Mouse (Mus musculus) kidney, embryonic 14.5 days (tissue): Measurements from ENCODE around the gene Ppp1r37. TPM values are rescaled to one million over a fixed set of nuclear protein-coding genes. Genes with fewer than 3 reads are reported as not detected.

ENCODE experiments used
- ATAC-seq: fragments of 200-750 bp; cut with Nextera tagmentation; 2 replicates; pipeline ENCODE4 v1.8.0; 2017; ENCODE audit warnings: moderate number of reproducible peaks, mild to moderate bottlenecking, moderate TSS enrichment, moderate library complexity; ENCODE audit not compliant: low FRiP score, low TSS enrichment
- H3K27ac ChIP-seq: fragments of 300-500 bp; sonication (generic); 2 replicates; pipeline ENCODE4 v1.5.1; 2014; ENCODE audit warnings: low read depth, mild to moderate bottlenecking, low read length, moderate library complexity, mixed read lengths
- H3K27me3 ChIP-seq: fragments of 300-500 bp; sonication (generic); 2 replicates; pipeline ENCODE4 v1.6.1; 2014; ENCODE audit warnings: mild to moderate bottlenecking, low read length; ENCODE audit not compliant: control insufficient read depth, insufficient read depth
- H3K36me3 ChIP-seq: fragments of 300-500 bp; sonication (generic); 2 replicates; pipeline ENCODE4 v1.6.1; 2014; ENCODE audit warnings: low read length, mixed read lengths; ENCODE audit not compliant: control insufficient read depth, insufficient read depth
- H3K4me1 ChIP-seq: fragments of 300-500 bp; sonication (generic); 2 replicates; pipeline ENCODE4 v1.6.1; 2014; ENCODE audit warnings: low read length, mixed read lengths; ENCODE audit not compliant: control insufficient read depth, insufficient read depth
- H3K4me2 ChIP-seq: fragments of 300-500 bp; sonication (generic); replicated peaks from 2 replicates; pipeline ENCODE4 v1.6.1; 2014; ENCODE audit warnings: low read depth, mild to moderate bottlenecking, low read length
- H3K4me3 ChIP-seq: fragments of 300-500 bp; sonication (generic); 2 replicates; pipeline ENCODE4 v1.5.1; 2014; ENCODE audit warnings: mild to moderate bottlenecking, low read length
- H3K9ac ChIP-seq: fragments of 300-500 bp; sonication (generic); 2 replicates; pipeline ENCODE4 v1.6.1; 2014; ENCODE audit warnings: low read depth, mild to moderate bottlenecking, low read length, moderate library complexity
- H3K9me3 ChIP-seq: fragments of 300-500 bp; sonication (generic); 2 replicates; pipeline ENCODE4 v1.6.1; 2016; ENCODE audit warnings: low read length; ENCODE audit not compliant: control insufficient read depth
- WGBS: fragments of 180-500 bp; shearing (Covaris S2); extraction: QIAGEN DNeasy Blood & Tissue Kit; methylation state at CpG from one replicate; pipeline ENCODE4 v1.1.7; 2014; 5-methylcytosine and 5-hydroxymethylcytosine counted together
- polyA plus RNA-seq: library from polyadenylated mRNA; unstranded; fragments of >200 nt; fragmentation: Nextera tagmentation; extraction: Ambion mirVana; gene quantifications from 2 replicates; pipeline ENCODE4 v1.2.1, GENCODE M21; 2014

Ppp1r37 gene
- polyA plus RNA-seq, 1 experiment from 2014 or later: 6.5 TPM

DNA sequence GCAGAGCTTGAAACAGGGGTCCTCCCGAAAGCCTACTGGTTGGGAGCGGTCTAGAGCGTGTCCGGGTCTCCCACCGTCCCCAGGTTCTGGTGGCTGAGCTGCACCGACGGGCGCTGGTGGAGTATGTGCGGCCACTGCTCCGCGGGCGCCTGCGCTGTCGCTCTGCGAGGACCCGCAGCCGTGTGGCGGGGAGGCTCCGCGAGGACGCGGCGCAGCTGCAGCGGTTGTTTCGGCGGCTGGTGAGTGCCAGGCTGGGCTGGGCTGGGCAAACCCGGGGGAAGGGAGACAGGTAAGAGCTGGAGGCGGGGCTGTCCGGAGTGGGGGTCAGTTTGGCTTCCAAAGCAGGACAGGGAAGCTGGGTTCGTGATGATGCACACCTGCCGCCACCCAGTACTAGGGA, 73.4 kb downstream of the Ppp1r37 start:
- Histone ChIP-seq H3K4me2 (peak overlapping the region; percentile 39), H3K4me3 (peak overlapping the region; percentile 28), H3K9me3 (no peaks in the 10 kb centered on the region), H3K27ac (no peak overlapping the region), H3K4me1 (0 out of 2 replicates have a peak, but pooled peaks cover 6% of the 10 kb centered on the region), H3K9ac (no peak overlapping the region), H3K27me3 (peaks cover 38% of the 10 kb centered on the region), H3K36me3 (no peaks in the 10 kb centered on the region)
- peak; percentile 25; the same call in 1 of the 2 replicates for ATAC-seq
- 13% methylated on average over 31 of the region's 31 CpGs for WGBS

DNA sequence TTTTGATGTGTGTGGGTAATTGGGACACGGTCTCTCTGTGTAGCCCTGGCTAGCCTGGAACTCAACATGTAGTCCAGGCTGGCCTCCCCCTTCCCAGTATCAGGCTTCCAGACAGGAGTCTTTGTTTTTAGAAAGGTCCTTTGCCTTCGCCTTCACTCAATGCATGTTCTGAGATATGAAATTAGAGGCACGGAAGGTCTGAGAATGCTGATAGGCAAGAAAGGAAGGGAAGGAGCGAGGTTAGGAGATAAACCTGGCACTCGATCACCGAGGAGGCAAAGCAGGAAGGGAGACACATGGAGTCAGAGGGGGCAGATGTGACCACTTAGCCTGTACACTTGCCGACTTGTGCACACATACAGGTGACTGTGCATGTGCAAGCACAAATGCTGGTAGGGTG, 76.3 kb downstream of the Ppp1r37 start:
- H3K9ac ChIP-seq: no peak overlapping the region
- no peak overlapping the region for H3K4me2 ChIP-seq
- no peak for ATAC-seq
- H3K36me3 ChIP-seq: no peaks in the 10 kb centered on the region
- no peak overlapping the region for H3K27ac ChIP-seq
- H3K4me1 ChIP-seq: 0 out of 2 replicates have a peak, but pooled peaks cover 2% of the 10 kb centered on the region
- peaks cover 32% of the 10 kb centered on the region for H3K27me3 ChIP-seq
- H3K9me3 ChIP-seq: no peaks in the 10 kb centered on the region
- no peak overlapping the region for H3K4me3 ChIP-seq
- WGBS: 92% methylated on average over 7 of the region's 7 CpGs

DNA sequence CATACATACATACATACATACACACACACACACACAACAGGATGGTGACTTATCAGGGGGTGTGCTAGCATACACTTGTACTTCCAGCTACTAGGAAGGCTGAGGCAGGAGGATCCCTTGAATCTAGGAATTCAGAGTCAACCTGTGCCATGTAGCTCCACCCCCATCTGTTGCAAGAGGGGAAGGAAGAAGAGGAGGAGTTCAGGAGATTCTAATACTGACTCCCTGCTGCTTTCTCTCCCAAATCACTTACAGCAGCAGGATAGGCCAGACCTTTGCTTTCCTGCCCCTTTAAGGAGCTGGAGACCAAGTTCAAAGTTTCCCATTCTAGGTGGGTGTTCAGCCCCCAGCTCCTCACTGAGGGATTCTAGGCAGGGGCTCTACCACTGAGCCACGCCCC, 77.4 kb downstream of the Ppp1r37 start:
- no peak overlapping the region for H3K4me2 ChIP-seq
- no peaks in the 10 kb centered on the region for H3K4me1 ChIP-seq
- H3K9ac ChIP-seq: no peak overlapping the region
- peaks cover 21% of the 10 kb centered on the region for H3K27me3 ChIP-seq
- 100% methylated on average over 1 of the region's 1 CpGs for WGBS
- H3K4me3 ChIP-seq: no peak overlapping the region
- ATAC-seq: no peak
- H3K36me3 ChIP-seq: no peaks in the 10 kb centered on the region
- no peaks in the 10 kb centered on the region for H3K9me3 ChIP-seq
- H3K27ac ChIP-seq: no peak overlapping the region

DNA sequence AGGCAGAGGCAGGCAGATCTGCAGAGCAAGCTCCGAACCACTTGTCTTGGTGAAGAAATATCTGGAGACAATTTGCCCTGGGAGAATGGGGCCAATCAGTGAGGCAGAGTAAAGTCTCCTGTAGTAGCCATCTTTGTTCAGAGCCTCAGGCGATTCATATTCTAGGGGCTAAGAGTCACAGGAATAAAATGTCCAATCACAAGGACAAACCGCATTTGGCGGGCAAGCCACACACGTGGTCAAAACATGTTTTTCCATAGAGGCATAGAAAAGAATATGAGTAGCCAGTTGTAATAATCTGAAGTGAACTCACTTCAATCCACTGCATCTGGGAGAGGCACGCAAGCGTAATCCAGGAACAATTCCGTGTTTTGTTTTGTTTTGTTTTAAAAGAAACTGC, 79.6 kb downstream of the Ppp1r37 start:
- WGBS: 84% methylated on average over 8 of the region's 8 CpGs
- Histone ChIP-seq H3K4me1 (no peaks in the 10 kb centered on the region), H3K27me3 (peaks cover 3% of the 10 kb centered on the region; the same call in 1 of the 2 replicates), H3K4me2 (no peak overlapping the region), H3K9ac (no peak overlapping the region), H3K36me3 (no peaks in the 10 kb centered on the region), H3K4me3 (no peak overlapping the region), H3K27ac (no peak overlapping the region), H3K9me3 (no peaks in the 10 kb centered on the region)
- ATAC-seq: no peak

Other genes starting within 250 kb of the Ppp1r37 start
- gene Ercc1, start 218.3 kb downstream of the Ppp1r37 start, polyA plus RNA-seq: 95.2 and 102 TPM in 2 replicates
- gene Cd3eap, start 203.6 kb downstream of the Ppp1r37 start, polyA plus RNA-seq: 21.9 and 26.8 TPM in 2 replicates
- 5.4 and 7.8 TPM in 2 replicates for gene Ppp1r13l, start 203.3 kb downstream of the Ppp1r37 start, polyA plus RNA-seq
- gene Ercc2, start 181.1 kb downstream of the Ppp1r37 start, polyA plus RNA-seq: 11.9 and 12.6 TPM in 2 replicates
- gene Klc3, start 159.0 kb downstream of the Ppp1r37 start, polyA plus RNA-seq: 5.7 and 6.7 TPM in 2 replicates
- 0.20 and 0.69 TPM in 2 replicates for gene Ckm, start 158.3 kb downstream of the Ppp1r37 start, polyA plus RNA-seq
- 10.4 and 12.1 TPM in 2 replicates for gene Mark4, start 104.3 kb downstream of the Ppp1r37 start, polyA plus RNA-seq
- 3.5 and 3.7 TPM in 2 replicates for gene Exoc3l2, start 99.7 kb downstream of the Ppp1r37 start, polyA plus RNA-seq
- 1.4 and 2.4 TPM in 2 replicates for gene Bloc1s3, start 54.7 kb downstream of the Ppp1r37 start, polyA plus RNA-seq
- gene Trappc6a, start 54.7 kb downstream of the Ppp1r37 start, polyA plus RNA-seq: 63.7 and 70.2 TPM in 2 replicates
- gene Nkpd1, start 45.2 kb downstream of the Ppp1r37 start, polyA plus RNA-seq: 0.13 and 0.27 TPM in 2 replicates
- 0.33 and 0.68 TPM in 2 replicates for gene Zfp296, start 14.2 kb upstream of the Ppp1r37 start, polyA plus RNA-seq
- gene Gemin7, start 14.5 kb upstream of the Ppp1r37 start, polyA plus RNA-seq: 168 and 179 TPM in 2 replicates
- gene Clasrp, start 41.4 kb upstream of the Ppp1r37 start, polyA plus RNA-seq: 44.3 and 48.4 TPM in 2 replicates
- gene Relb, start 66.4 kb upstream of the Ppp1r37 start, polyA plus RNA-seq: 7.3 and 9.3 TPM in 2 replicates
- 76.2 and 101 TPM in 2 replicates for gene Clptm1, start 102.0 kb upstream of the Ppp1r37 start, polyA plus RNA-seq
- gene Apoc2, start 114.9 kb upstream of the Ppp1r37 start, polyA plus RNA-seq: 1.0 and 1.2 TPM in 2 replicates
- gene Gm44805, start 118.3 kb upstream of the Ppp1r37 start, polyA plus RNA-seq: not detected in 2 replicates
- 0.81 TPM in 1 of 2 replicates, not detected in the other for gene Apoc4, start 118.4 kb upstream of the Ppp1r37 start, polyA plus RNA-seq
- 8.4 and 13.1 TPM in 2 replicates for gene Apoc1, start 129.6 kb upstream of the Ppp1r37 start, polyA plus RNA-seq
- gene Apoe, start 136.1 kb upstream of the Ppp1r37 start, polyA plus RNA-seq: 175 and 184 TPM in 2 replicates
- gene Tomm40, start 152.4 kb upstream of the Ppp1r37 start, polyA plus RNA-seq: 159 and 177 TPM in 2 replicates
- 106 and 139 TPM in 2 replicates for gene Nectin2, start 187.4 kb upstream of the Ppp1r37 start, polyA plus RNA-seq
- 177 and 214 TPM in 2 replicates for gene Bcam, start 207.9 kb upstream of the Ppp1r37 start, polyA plus RNA-seq
- 4.7 and 7.3 TPM in 2 replicates for gene Cblc, start 233.7 kb upstream of the Ppp1r37 start, polyA plus RNA-seq